Mouse (Mus musculus) heart, adult 2 months (tissue): ENCODE measurements around the gene Naip6.

Source experiments
- CTCF ChIP-seq: fragments of 200-600 bp; IDR thresholded peaks from 2 replicates; pipeline ENCODE4 v1.8.1; 2022; ENCODE audit warnings: antibody characterized with exemption, mild to moderate bottlenecking, moderate library complexity
- POLR2A ChIP-seq: fragments of 200-500 bp; IDR thresholded peaks from 2 replicates; pipeline ENCODE4 v1.6.1; 2011; ENCODE audit warnings: mild to moderate bottlenecking, low read depth, low read length, control low read depth; ENCODE audit not compliant: insufficient read depth

DNA sequence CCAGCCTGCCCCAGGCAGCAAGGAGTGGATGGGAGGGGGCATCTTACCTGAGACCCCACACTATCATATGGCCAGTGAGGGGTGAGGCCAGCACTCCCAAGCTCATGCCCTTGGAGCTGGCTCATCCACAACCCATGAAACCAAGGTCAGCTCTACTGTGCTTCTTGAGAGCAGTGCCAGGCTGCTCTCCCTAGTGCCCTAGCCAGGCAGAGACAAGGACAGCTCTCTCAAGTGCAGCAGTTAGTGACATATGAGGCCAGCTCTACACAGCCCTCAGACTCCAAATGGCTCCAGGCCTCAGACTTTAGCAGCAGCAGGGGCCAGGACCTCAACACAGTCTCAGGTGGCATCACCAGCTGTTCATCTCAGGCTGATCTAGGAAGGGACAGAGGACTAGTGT lies 73.8 kb downstream of the Naip6 start:
- TF ChIP-seq CTCF (no peak), POLR2A (no peak)
